Mouse (Mus musculus) lung, postnatal 14 days (tissue): Measurements from ENCODE around the gene Btbd9.
A peak's percentile ranks its signal among the peaks of the same experiment; 100 is the strongest.

Experiments
- DNase-seq: peaks from one replicate; pipeline ENCODE4 v3.0.0; 2021

Btbd9 gene

GRCm38 (mm10) chr17:30386241-30386640, 190.0 kb downstream of the Btbd9 start:
- no peak for DNase-seq

GRCm38 (mm10) chr17:30383649-30384048, 192.6 kb downstream of the Btbd9 start:
- DNase-seq, result no peak

- no peak for DNase-seq
These were observed 197.9 kb downstream of the Btbd9 start for GRCm38 (mm10) chr17:30378221-30379010.

- no peak for DNase-seq
These were observed 198.5 kb downstream of the Btbd9 start for GRCm38 (mm10) chr17:30377754-30378153.

- DNase-seq, result no peak
These were observed 201.2 kb downstream of the Btbd9 start for GRCm38 (mm10) chr17:30375107-30375506.

GRCm38 (mm10) chr17:30368559-30368958, 207.7 kb downstream of the Btbd9 start:
- DNase-seq, result peak; percentile 26

- DNase-seq, result no peak
These were observed 211.6 kb downstream of the Btbd9 start for GRCm38 (mm10) chr17:30364701-30365100.

- no peak for DNase-seq
These were observed 212.9 kb downstream of the Btbd9 start for GRCm38 (mm10) chr17:30363365-30363764.

GRCm38 (mm10) chr17:30360654-30361053, 215.6 kb downstream of the Btbd9 start:
- DNase-seq, result no peak

GRCm38 (mm10) chr17:30359392-30359791, 216.9 kb downstream of the Btbd9 start:
- no peak for DNase-seq

GRCm38 (mm10) chr17:30355431-30355830, 220.9 kb downstream of the Btbd9 start:
- no peak for DNase-seq

- no peak for DNase-seq
These were observed 221.9 kb downstream of the Btbd9 start for GRCm38 (mm10) chr17:30354381-30354780.

GRCm38 (mm10) chr17:30348031-30348430, 228.3 kb downstream of the Btbd9 start:
- DNase-seq, result no peak

GRCm38 (mm10) chr17:30347101-30347613, 229.1 kb downstream of the Btbd9 start:
- DNase-seq, result no peak

GRCm38 (mm10) chr17:30345008-30345407, 231.3 kb downstream of the Btbd9 start:
- DNase-seq, result no peak

- peak; percentile 7 for DNase-seq
These were observed 232.4 kb downstream of the Btbd9 start for GRCm38 (mm10) chr17:30343701-30344473.

- DNase-seq, result no peak
These were observed 234.7 kb downstream of the Btbd9 start for GRCm38 (mm10) chr17:30341556-30341955.

GRCm38 (mm10) chr17:30340495-30341126, 235.7 kb downstream of the Btbd9 start:
- DNase-seq, result no peak

GRCm38 (mm10) chr17:30339317-30339716, 237.0 kb downstream of the Btbd9 start:
- no peak for DNase-seq

- DNase-seq, result no peak
These were observed 239.5 kb downstream of the Btbd9 start for GRCm38 (mm10) chr17:30336816-30337215.

- DNase-seq, result no peak
These were observed 240.0 kb downstream of the Btbd9 start for GRCm38 (mm10) chr17:30336280-30336679.

- DNase-seq, result no peak
These were observed 240.5 kb downstream of the Btbd9 start for GRCm38 (mm10) chr17:30335746-30336145.

- no peak for DNase-seq
These were observed 242.0 kb downstream of the Btbd9 start for GRCm38 (mm10) chr17:30334257-30334656.
